Mouse (Mus musculus) ES-E14 (cell line): ENCODE results near the gene Muc1.

Experiments
- CHD2 ChIP-seq: IDR thresholded peaks from 2 replicates; pipeline ENCODE4 v1.6.1; 2014; ENCODE audit warnings: mild to moderate bottlenecking, low read depth, low read length, inconsistent platforms
- HCFC1 ChIP-seq: IDR thresholded peaks from 2 replicates; pipeline ENCODE4 v1.6.1; 2012; ENCODE audit warnings: low read length, inconsistent platforms, borderline replicate concordance; ENCODE audit not compliant: insufficient read depth
- ZC3H11A ChIP-seq: IDR thresholded peaks from 2 replicates; pipeline ENCODE4 v1.6.1; 2012; ENCODE audit warnings: low read depth, mild to moderate bottlenecking, inconsistent platforms, low read length, borderline replicate concordance

GRCm38 (mm10) chr3:89251365-89251895 lies 22.6 kb downstream of the Muc1 start:
- TF ChIP-seq CHD2 (no peak), ZC3H11A (no peak), HCFC1 (no peak)
